Mouse (Mus musculus): ENCODE measurements around the gene Sgsm2. TPM values are rescaled to one million over a fixed set of nuclear protein-coding genes. Genes with fewer than 3 reads are reported as not detected.

Gene Sgsm2
- polyA plus RNA-seq, 1 experiment = 2.3 TPM

- H3K27ac ChIP-seq (ENCODE audit: insufficient read depth, low read depth, low read length) = no peak overlapping the region
- no peak overlapping the region for H3K4me3 ChIP-seq (ENCODE audit: insufficient read depth, low read length)
- no peaks in the 10 kb centered on the region for H3K4me1 ChIP-seq (ENCODE audit: control insufficient read depth, insufficient read depth, low read length)
- TF ChIP-seq CTCF (IDR thresholded peaks at IDR 0.05; ENCODE audit: low read depth, low read length) (no peak), POLR2A (IDR thresholded peaks at IDR 0.05; ENCODE audit: borderline replicate concordance, low read depth, low read length) (no peak)
Observed at GRCm38 (mm10) chr11:74912492-74912891, 15.6 kb upstream of the Sgsm2 start.

DNA sequence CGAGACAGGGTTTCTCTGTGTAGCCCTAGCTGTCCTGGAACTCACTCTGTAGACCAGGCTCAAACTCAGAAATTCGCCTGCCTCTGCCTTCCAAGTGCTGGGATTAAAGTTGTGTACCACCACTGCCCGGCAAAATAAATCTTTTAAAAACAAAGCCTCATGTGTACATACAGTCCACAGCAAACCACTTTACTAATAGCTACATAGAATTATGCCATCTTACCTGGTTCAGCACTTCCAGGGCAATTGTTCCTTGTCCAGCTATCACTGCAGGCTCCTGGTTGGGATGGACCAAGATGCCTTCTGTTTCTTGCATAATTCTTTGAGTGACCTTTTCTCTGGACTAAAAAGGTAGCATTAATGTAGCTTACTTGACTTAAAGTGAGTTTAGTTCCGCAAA is 13.1 kb upstream of the Sgsm2 start:
- TF ChIP-seq POLR2A (IDR thresholded peaks at IDR 0.05; ENCODE audit: borderline replicate concordance, low read depth, low read length) (no peak), CTCF (IDR thresholded peaks at IDR 0.05; ENCODE audit: low read depth, low read length) (no peak)
- Histone ChIP-seq H3K27ac (ENCODE audit: insufficient read depth, low read depth, low read length) (no peak overlapping the region), H3K4me3 (ENCODE audit: insufficient read depth, low read length) (no peak overlapping the region), H3K4me1 (ENCODE audit: control insufficient read depth, insufficient read depth, low read length) (no peaks in the 10 kb centered on the region)

DNA sequence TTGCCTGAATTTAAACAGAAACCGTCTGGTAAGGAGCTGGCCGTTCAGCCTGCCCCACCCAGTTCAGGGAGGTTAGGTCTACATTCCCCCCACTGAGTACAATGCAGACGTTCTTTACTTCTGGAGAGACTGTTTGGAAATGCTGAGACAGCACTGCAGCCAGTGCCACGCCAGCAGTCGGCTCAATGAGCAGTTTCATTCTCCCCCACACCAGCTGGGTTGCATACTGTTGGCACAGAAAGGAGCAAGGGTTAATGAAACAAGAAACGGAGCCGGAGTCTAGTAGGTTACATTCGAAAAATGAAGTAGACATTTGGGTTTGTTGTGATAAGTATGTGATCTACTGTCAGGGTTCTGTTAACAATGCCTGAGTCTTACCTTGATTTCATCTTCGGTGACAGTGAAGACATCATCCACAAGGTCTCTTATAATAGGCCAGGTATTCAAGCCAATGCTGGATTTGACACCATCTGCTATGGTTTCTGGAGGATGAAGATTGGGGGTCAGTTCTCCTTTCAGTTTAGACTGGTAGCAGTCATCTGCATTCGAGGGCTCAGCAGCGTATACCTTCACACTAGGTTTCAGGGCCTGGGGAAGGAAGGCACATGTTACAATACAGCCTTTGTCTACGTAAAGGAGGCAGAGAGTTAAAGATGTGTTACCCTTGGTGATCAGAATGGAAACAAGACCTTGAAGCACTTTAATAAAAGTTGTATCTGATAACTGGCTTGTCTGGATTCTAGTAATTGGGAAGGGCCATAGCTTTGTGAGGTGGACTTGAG is 11.9 kb upstream of the Sgsm2 start:
- TF ChIP-seq POLR2A (IDR thresholded peaks at IDR 0.05; ENCODE audit: borderline replicate concordance, low read depth, low read length) (no peak), CTCF (IDR thresholded peaks at IDR 0.05; ENCODE audit: low read depth, low read length) (no peak)
- no peak overlapping the region for H3K27ac ChIP-seq (ENCODE audit: insufficient read depth, low read depth, low read length)
- H3K4me1 ChIP-seq (ENCODE audit: control insufficient read depth, insufficient read depth, low read length) = no peaks in the 10 kb centered on the region
- H3K4me3 ChIP-seq (ENCODE audit: insufficient read depth, low read length) = no peak overlapping the region

- TF ChIP-seq POLR2A (IDR thresholded peaks at IDR 0.05; ENCODE audit: borderline replicate concordance, low read depth, low read length) = no peak
- no peak for TF ChIP-seq CTCF (IDR thresholded peaks at IDR 0.05; ENCODE audit: low read depth, low read length)
- Histone ChIP-seq H3K4me3 (ENCODE audit: insufficient read depth, low read length) (no peak overlapping the region), H3K4me1 (ENCODE audit: control insufficient read depth, insufficient read depth, low read length) (no peaks in the 10 kb centered on the region), H3K27ac (ENCODE audit: insufficient read depth, low read depth, low read length) (no peak overlapping the region)
Observed at GRCm38 (mm10) chr11:74907850-74908249, 11.0 kb upstream of the Sgsm2 start.

DNA sequence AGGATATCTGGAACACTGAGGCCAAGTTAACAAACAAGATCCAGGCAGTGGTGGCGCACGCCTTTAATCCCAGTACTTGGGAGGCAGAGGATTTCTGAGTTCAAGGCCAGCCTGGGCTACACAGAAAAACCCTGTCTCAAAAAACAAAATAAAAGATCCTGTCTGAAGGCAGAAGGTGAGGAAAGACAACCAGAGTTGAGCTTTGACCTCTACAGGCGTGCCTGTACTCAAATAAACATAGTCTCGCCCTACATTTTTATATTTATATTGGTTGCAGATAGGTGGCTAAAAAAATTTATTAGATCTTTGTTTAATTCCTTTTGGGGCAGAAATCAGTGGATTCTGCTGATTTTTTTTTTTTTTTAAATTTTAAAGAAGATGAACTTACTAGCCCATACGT is 5.6 kb upstream of the Sgsm2 start:
- TF ChIP-seq POLR2A (IDR thresholded peaks at IDR 0.05; ENCODE audit: borderline replicate concordance, low read depth, low read length) (no peak), CTCF (IDR thresholded peaks at IDR 0.05; ENCODE audit: low read depth, low read length) (no peak)
- 0 out of 2 replicates have a peak, but pooled peaks cover 8% of the 10 kb centered on the region for H3K4me1 ChIP-seq (ENCODE audit: control insufficient read depth, insufficient read depth, low read length)
- H3K27ac ChIP-seq (ENCODE audit: insufficient read depth, low read depth, low read length) = no peak overlapping the region
- no peak overlapping the region for H3K4me3 ChIP-seq (ENCODE audit: insufficient read depth, low read length)

- 0 out of 2 replicates have a peak, but pooled peaks cover 8% of the 10 kb centered on the region for H3K4me1 ChIP-seq (ENCODE audit: control insufficient read depth, insufficient read depth, low read length)
Observed at GRCm38 (mm10) chr11:74901555-74901954, 4.7 kb upstream of the Sgsm2 start.

GRCm38 (mm10) chr11:74898517-74898827 is 1.6 kb upstream of the Sgsm2 start:
- Histone ChIP-seq H3K4me3 (ENCODE audit: insufficient read depth, low read length) (peak overlapping the region; percentile 89), H3K4me1 (ENCODE audit: control insufficient read depth, insufficient read depth, low read length) (0 out of 2 replicates have a peak, but pooled peaks cover 8% of the 10 kb centered on the region), H3K27ac (ENCODE audit: insufficient read depth, low read depth, low read length) (peak overlapping the region; percentile 49)
- TF ChIP-seq POLR2A (IDR thresholded peaks at IDR 0.05; ENCODE audit: borderline replicate concordance, low read depth, low read length) = no peak
- no peak for TF ChIP-seq CTCF (IDR thresholded peaks at IDR 0.05; ENCODE audit: low read depth, low read length)

More at GRCm38 (mm10) chr11:74901555-74901954, 4.7 kb upstream of the Sgsm2 start:
- TF ChIP-seq CTCF (IDR thresholded peaks at IDR 0.05; ENCODE audit: low read depth, low read length) (no peak), POLR2A (IDR thresholded peaks at IDR 0.05; ENCODE audit: borderline replicate concordance, low read depth, low read length) (no peak)
- Histone ChIP-seq H3K27ac (ENCODE audit: insufficient read depth, low read depth, low read length) (no peak overlapping the region), H3K4me3 (ENCODE audit: insufficient read depth, low read length) (no peak overlapping the region)

DNA sequence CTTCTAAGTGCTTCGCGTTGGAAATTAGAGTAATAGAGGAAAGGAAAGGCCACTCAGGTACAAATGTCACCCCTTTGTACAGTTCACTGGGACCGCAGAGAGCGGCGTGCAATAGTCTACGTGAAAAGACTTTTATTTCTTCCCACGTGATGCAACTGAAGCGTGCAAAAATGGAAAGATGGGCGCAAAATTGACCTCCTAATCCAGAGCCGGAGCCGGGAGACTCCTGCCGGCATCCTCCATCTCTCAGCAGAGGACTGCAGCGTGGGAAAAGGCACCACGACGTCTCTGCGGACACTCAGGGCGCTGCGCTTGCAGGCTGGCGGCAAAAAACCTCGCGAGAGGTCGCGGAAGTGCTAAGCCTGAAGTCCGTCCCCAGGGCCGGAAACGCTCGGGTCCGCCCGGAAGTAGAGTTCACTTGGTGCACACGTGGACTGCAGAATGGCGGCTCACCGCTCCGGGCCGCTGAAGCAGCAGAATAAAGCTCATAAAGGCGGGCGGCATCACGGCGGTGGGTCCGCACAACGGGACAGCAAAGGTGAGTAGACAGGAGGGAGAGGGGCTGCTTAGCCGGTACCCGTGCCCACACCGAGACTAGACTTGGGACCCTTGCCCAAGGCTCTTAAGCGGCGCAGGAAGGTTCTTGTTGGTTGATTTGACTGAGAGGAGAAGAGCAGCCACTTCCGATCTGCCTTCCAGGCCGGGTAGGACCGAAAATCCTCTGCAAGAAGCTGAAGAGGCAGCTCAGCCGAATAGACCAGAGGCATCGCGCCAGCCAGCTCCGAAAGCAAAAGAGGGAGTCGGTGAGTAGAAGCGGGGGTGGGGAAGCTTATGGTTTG is 1.0 kb upstream of the Sgsm2 start, which contains the start of gene Tsr1:
Gene Tsr1 (plus strand): TSS at position 394 of the 839 bp plus-strand sequence.
- TF ChIP-seq CTCF (IDR thresholded peaks at IDR 0.05; ENCODE audit: low read depth, low read length) = no peak
- TF ChIP-seq POLR2A (IDR thresholded peaks at IDR 0.05; ENCODE audit: borderline replicate concordance, low read depth, low read length) = no peak
- Histone ChIP-seq H3K4me3 (ENCODE audit: insufficient read depth, low read length) (peak within 1 kb of the TSS; percentile 89), H3K27ac (ENCODE audit: insufficient read depth, low read depth, low read length) (peak within 1 kb of the TSS; percentile 63), H3K4me1 (ENCODE audit: control insufficient read depth, insufficient read depth, low read length) (0 out of 2 replicates have a peak, but pooled peaks cover 8% of the 10 kb centered on the region)

DNA sequence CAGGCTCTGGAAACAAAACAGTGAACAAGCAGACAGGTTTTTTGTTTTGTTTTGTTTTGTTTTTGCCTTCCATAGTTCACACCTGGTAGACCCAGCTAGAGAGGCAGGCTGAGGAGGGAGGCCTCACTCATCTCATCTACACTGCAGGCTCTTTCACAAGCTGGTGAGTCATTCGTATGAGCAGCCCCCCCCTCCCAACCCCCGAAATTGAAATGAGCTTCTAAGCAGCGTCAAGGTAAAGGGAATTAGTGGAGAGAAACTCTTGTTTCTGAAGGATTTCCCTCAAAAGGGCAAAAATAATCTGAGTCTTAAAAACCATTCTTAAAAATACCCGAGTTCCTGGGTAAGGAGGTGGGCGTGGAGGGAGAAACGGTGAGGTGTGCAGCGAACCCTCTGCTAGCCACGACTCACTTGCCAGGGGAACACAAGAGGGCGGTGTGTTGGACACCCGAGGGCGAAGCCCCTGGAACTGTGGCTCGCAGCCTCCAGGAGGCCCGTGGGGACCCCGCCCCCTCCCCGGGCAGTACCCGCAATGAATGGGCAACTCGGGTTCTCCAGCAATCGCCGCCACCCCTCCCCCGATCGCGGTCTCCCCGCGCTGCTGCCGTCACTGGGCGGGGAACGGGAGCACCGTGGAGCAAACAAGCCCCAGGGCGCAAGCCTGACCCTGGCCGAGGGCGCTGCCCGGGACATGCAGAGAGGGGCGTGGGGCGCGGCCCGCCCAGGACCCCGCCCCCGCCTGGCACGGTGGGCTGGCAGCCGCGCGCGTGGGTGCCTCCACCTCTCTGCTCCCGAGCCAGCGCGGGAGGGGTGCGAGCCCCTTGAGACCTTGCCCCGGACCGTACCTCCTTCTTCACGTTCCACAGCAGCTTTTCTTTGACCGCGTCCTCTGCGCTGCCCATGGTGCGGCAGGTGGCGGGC is 620 bp downstream of the Sgsm2 start:
- Histone ChIP-seq H3K4me1 (ENCODE audit: control insufficient read depth, insufficient read depth, low read length) (0 out of 2 replicates have a peak, but pooled peaks cover 6% of the 10 kb centered on the region), H3K27ac (ENCODE audit: insufficient read depth, low read depth, low read length) (peak overlapping the region; percentile 28), H3K4me3 (ENCODE audit: insufficient read depth, low read length) (peak overlapping the region; percentile 89)
- TF ChIP-seq POLR2A (IDR thresholded peaks at IDR 0.05; ENCODE audit: borderline replicate concordance, low read depth, low read length) (no peak), CTCF (IDR thresholded peaks at IDR 0.05; ENCODE audit: low read depth, low read length) (no peak)
